Mouse (Mus musculus) heart, embryonic 16.5 days (tissue): ENCODE results near the gene Nos2. TPM values are rescaled to one million over a fixed set of nuclear protein-coding genes. Genes with fewer than 3 reads are reported as not detected.

Experiments used
- ATAC-seq: fragments of 200-750 bp; cut with Nextera tagmentation; replicated peaks from 2 replicates; pipeline ENCODE4 v1.8.0; 2017; ENCODE audit warnings: moderate number of reproducible peaks; ENCODE audit not compliant: insufficient read depth, low FRiP score; ENCODE audit errors: extremely low read depth
- H3K27ac ChIP-seq: fragments of 300-500 bp; sonication (generic); 2 replicates; pipeline ENCODE4 v1.5.1; 2014; ENCODE audit warnings: mild to moderate bottlenecking, low read length, control low read depth, moderate library complexity
- H3K27me3 ChIP-seq: fragments of 300-500 bp; sonication (generic); 2 replicates; pipeline ENCODE4 v1.6.1; 2014; ENCODE audit warnings: low read length, mixed read lengths; ENCODE audit not compliant: control insufficient read depth, insufficient read depth
- H3K36me3 ChIP-seq: fragments of 300-500 bp; sonication (generic); 2 replicates; pipeline ENCODE4 v1.6.1; 2014; ENCODE audit not compliant: control insufficient read depth, insufficient read depth
- H3K4me1 ChIP-seq: fragments of 300-500 bp; sonication (generic); 2 replicates; pipeline ENCODE4 v1.6.1; 2014; ENCODE audit warnings: low read length, mixed read lengths; ENCODE audit not compliant: control insufficient read depth, insufficient read depth
- H3K4me2 ChIP-seq: fragments of 300-500 bp; sonication (generic); 2 replicates; pipeline ENCODE4 v1.6.1; 2014; ENCODE audit warnings: low read depth, mild to moderate bottlenecking, control low read depth, low read length
- H3K4me3 ChIP-seq: fragments of 300-500 bp; sonication (generic); 2 replicates; pipeline ENCODE4 v1.5.1; 2014; ENCODE audit warnings: mild to moderate bottlenecking, control low read depth, low read length
- H3K9ac ChIP-seq: fragments of 300-500 bp; sonication (generic); 2 replicates; pipeline ENCODE4 v1.6.1; 2014; ENCODE audit warnings: low read length, control low read depth
- H3K9me3 ChIP-seq: fragments of 300-500 bp; sonication (generic); replicated peaks from 2 replicates; pipeline ENCODE4 v1.6.1; 2016; ENCODE audit warnings: low read length; ENCODE audit not compliant: control insufficient read depth
- WGBS: fragments of 180-500 bp; shearing (Covaris S2); extraction: QIAGEN DNeasy Blood & Tissue Kit; methylation state at CpG from one replicate; pipeline ENCODE4 v1.1.7; 2014; 5-methylcytosine and 5-hydroxymethylcytosine counted together
- polyA plus RNA-seq: library from polyadenylated mRNA; unstranded; fragments of >200 nt; fragmentation: Nextera tagmentation; extraction: Ambion mirVana; gene quantifications from 2 replicates; pipeline ENCODE4 v1.2.1, GENCODE M21; 2015

Gene Nos2
- polyA plus RNA-seq, 1 experiment from 2014 or later: 2.0 TPM

DNA sequence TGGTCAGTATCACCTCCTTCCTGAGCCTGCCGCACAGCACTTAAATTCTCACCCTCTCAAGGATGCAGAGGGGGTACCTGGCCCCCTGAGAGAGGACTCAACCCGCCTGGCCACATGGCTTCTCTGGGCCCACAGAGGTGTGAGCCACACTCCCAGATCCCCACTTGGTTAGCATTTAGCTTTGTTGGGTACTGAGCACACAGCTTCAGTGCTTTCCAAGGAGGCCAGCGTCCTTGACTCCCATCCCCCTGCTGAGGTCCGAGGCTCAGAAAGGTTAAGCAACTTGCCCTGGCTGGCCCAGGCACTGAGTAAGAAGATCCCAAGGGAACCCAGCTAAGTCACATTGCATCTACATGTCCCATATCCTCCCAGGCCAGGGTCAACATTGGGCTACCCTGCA lies 47.5 kb downstream of the Nos2 start:
- Histone ChIP-seq H3K9me3 (no peaks in the 10 kb centered on the region), H3K4me3 (no peak overlapping the region), H3K4me1 (no peaks in the 10 kb centered on the region), H3K4me2 (no peak overlapping the region), H3K27ac (no peak overlapping the region), H3K9ac (no peak overlapping the region), H3K27me3 (no peaks in the 10 kb centered on the region), H3K36me3 (no peaks in the 10 kb centered on the region)
- 67% methylated on average over 4 of the region's 4 CpGs for WGBS
- ATAC-seq: no peak

DNA sequence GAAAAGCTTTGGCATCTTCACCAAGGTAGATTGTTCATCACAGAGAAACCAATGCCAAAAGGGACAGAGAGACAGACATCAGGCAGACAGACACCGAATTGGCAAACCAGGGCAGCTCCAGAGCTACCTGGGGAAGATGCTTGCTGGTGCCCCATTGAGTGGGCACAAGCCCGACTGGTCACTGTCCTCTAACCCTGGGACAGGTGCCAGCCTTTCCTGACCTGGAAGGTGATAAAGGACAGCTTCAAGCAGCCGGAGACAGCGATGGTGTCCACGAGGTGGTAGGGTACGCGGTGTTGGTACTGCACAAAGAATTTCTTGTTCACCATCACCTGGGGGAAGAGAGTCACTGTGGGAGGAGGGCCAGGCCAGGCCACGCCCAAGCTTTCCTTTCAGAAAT lies 50.5 kb downstream of the Nos2 start:
- ATAC-seq: no peak
- no peaks in the 10 kb centered on the region for H3K9me3 ChIP-seq
- no peak overlapping the region for H3K4me3 ChIP-seq
- WGBS: 83% methylated on average over 8 of the region's 8 CpGs
- no peaks in the 10 kb centered on the region for H3K4me1 ChIP-seq
- no peaks in the 10 kb centered on the region for H3K27me3 ChIP-seq
- no peak overlapping the region for H3K27ac ChIP-seq
- H3K9ac ChIP-seq: no peak overlapping the region
- no peaks in the 10 kb centered on the region; the same call in 1 of the 2 replicates for H3K36me3 ChIP-seq
- H3K4me2 ChIP-seq: no peak overlapping the region

GRCm38 (mm10) chr11:78971746-78972145 lies 51.2 kb downstream of the Nos2 start:
- Histone ChIP-seq H3K27ac (no peak overlapping the region), H3K9me3 (no peaks in the 10 kb centered on the region), H3K4me1 (no peaks in the 10 kb centered on the region), H3K27me3 (no peaks in the 10 kb centered on the region), H3K36me3 (no peaks in the 10 kb centered on the region; the same call in 1 of the 2 replicates), H3K4me3 (no peak overlapping the region), H3K4me2 (no peak overlapping the region), H3K9ac (no peak overlapping the region)
- 98% methylated on average over 3 of the region's 3 CpGs for WGBS
- ATAC-seq: no peak

GRCm38 (mm10) chr11:78972328-78972727 lies 51.7 kb downstream of the Nos2 start:
- Histone ChIP-seq H3K27ac (no peak overlapping the region), H3K27me3 (no peaks in the 10 kb centered on the region), H3K4me1 (no peaks in the 10 kb centered on the region), H3K9ac (no peak overlapping the region), H3K4me2 (no peak overlapping the region), H3K4me3 (no peak overlapping the region), H3K9me3 (no peaks in the 10 kb centered on the region), H3K36me3 (no peaks in the 10 kb centered on the region; the same call in 1 of the 2 replicates)
- no peak for ATAC-seq
- 64% methylated on average over 6 of the region's 6 CpGs for WGBS

GRCm38 (mm10) chr11:78972811-78973351 lies 52.3 kb downstream of the Nos2 start:
- H3K4me3 ChIP-seq: no peak overlapping the region
- no peak overlapping the region for H3K9ac ChIP-seq
- H3K27me3 ChIP-seq: no peaks in the 10 kb centered on the region
- ATAC-seq: no peak
- no peaks in the 10 kb centered on the region for H3K9me3 ChIP-seq
- no peak overlapping the region for H3K27ac ChIP-seq
- no peaks in the 10 kb centered on the region for H3K4me1 ChIP-seq
- H3K36me3 ChIP-seq: no peaks in the 10 kb centered on the region; the same call in 1 of the 2 replicates
- 52% methylated on average over 8 of the region's 8 CpGs for WGBS
- H3K4me2 ChIP-seq: no peak overlapping the region

- WGBS: 61% methylated on average over 17 of the region's 17 CpGs
- no peak overlapping the region for H3K9ac ChIP-seq
- no peaks in the 10 kb centered on the region for H3K4me1 ChIP-seq
- H3K9me3 ChIP-seq: no peaks in the 10 kb centered on the region
- no peak overlapping the region for H3K4me2 ChIP-seq
- 0 out of 2 replicates have a peak, but pooled peaks have one; percentile 33 for ATAC-seq
- no peaks in the 10 kb centered on the region for H3K27me3 ChIP-seq
- no peak overlapping the region for H3K27ac ChIP-seq
- no peak overlapping the region for H3K4me3 ChIP-seq
- no peaks in the 10 kb centered on the region; the same call in 1 of the 2 replicates for H3K36me3 ChIP-seq
These were observed 53.0 kb downstream of the Nos2 start for GRCm38 (mm10) chr11:78973381-78974150.

- Histone ChIP-seq H3K4me2 (no peak overlapping the region), H3K4me3 (no peak overlapping the region), H3K27ac (no peak overlapping the region), H3K4me1 (0 out of 2 replicates have a peak, but pooled peaks cover 3% of the 10 kb centered on the region), H3K27me3 (no peaks in the 10 kb centered on the region), H3K9ac (no peak overlapping the region), H3K9me3 (no peaks in the 10 kb centered on the region), H3K36me3 (no peaks in the 10 kb centered on the region; the same call in 1 of the 2 replicates)
- WGBS: 67% methylated on average over 8 of the region's 8 CpGs
- no peak for ATAC-seq
These were observed 56.3 kb downstream of the Nos2 start for GRCm38 (mm10) chr11:78976731-78977510.

DNA sequence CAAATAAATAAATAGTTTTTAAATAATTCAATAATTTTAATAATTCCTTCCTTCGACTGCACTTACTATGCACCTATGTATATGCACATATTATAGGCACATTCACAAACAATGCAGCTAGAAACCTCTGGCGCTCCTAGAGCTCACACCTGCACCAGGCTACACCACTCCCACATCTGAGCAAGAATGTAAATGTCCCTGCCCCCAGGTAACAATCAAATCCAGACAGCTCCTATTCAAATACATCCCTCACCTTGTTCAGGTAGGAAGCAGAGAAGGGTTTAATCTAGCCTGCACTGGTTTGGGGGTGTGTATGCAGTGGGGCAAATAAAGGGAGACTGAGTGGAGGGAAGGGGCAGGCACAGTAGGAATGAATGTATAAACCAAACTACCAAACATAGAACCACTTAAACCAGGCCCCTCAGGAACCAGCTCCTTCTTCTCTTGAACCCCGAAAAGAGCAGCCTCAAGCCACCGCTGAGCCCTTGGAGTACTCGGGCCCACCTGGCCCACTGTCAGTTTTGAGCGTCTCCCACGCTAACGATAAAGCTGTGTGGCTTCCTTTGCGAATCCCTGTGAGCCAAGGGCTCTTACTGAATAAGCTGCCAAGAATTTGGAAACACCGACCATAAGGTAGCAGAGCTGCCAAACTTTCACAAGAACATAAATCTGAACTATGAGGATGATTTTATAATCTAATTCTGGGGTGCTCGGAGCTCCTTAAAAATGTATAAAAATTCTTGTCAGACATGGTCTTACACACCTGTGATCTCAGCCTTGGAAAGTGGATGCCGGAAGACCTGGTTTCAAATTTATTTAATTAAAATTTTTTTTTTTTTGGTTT lies 57.8 kb downstream of the Nos2 start:
- 73% methylated on average over 12 of the region's 12 CpGs for whole genome bisulfite sequencing
- Histone ChIP-seq H3K4me1 (0 out of 2 replicates have a peak, but pooled peaks cover 3% of the 10 kb centered on the region), H3K9ac (no peak overlapping the region), H3K27ac (no peak overlapping the region), H3K4me2 (no peak overlapping the region), H3K9me3 (no peaks in the 10 kb centered on the region), H3K27me3 (no peaks in the 10 kb centered on the region), H3K4me3 (no peak overlapping the region), H3K36me3 (no peaks in the 10 kb centered on the region; the same call in 1 of the 2 replicates)
- no peak for ATAC-seq
